Mouse (Mus musculus) liver, embryonic 14 days (tissue): ENCODE results near the gene Rxfp4. TPM values are rescaled to one million over a fixed set of nuclear protein-coding genes. Genes with fewer than 3 reads are reported as not detected.

ENCODE experiments used
- polyA plus RNA-seq: library from polyadenylated mRNA; depleted of rRNA; stranded (reverse); fragments of >200 nt; gene quantifications from 2 replicates; pipeline ENCODE4 v1.2.3, GENCODE M21; 2012; rRNA removed

Rxfp4 gene
- polyA plus RNA-seq: not detected in 2 replicates

GRCm38 (mm10) chr3:88652846-88653515 is at the start of gene Rxfp4:
Gene Rxfp4, minus strand, starts transcription at chr3:88653142.

GRCm38 (mm10) chr3:88684980-88685941 is 32.3 kb upstream of the Rxfp4 start, which contains the start of gene Khdc4:
Gene Khdc4, plus strand, starts transcription at chr3:88685803.

GRCm38 (mm10) chr3:88605666-88606065 is 47.3 kb downstream of the Rxfp4 start, which contains the start of gene Arhgef2:
Gene Arhgef2, plus strand, starts transcription at chr3:88605966.

Other genes starting within 250 kb of the Rxfp4 start
- 57.8 and 64.4 TPM in 2 replicates for gene Pmf1, start 242.8 kb downstream of the Rxfp4 start, polyA plus RNA-seq
- 7.5 and 8.9 TPM in 2 replicates for gene Slc25a44, start 228.0 kb downstream of the Rxfp4 start, polyA plus RNA-seq
- 11.0 and 13.4 TPM in 2 replicates for gene Sema4a, start 192.0 kb downstream of the Rxfp4 start, polyA plus RNA-seq
- gene Lmna, start 143.2 kb downstream of the Rxfp4 start, polyA plus RNA-seq: 62.2 and 64.1 TPM in 2 replicates
- 1.2 and 1.3 TPM in 2 replicates for gene Mex3a, start 120.7 kb downstream of the Rxfp4 start, polyA plus RNA-seq
- 0.12 and 0.32 TPM in 2 replicates for gene Rab25, start 104.8 kb downstream of the Rxfp4 start, polyA plus RNA-seq
- gene Lamtor2, start 100.1 kb downstream of the Rxfp4 start, polyA plus RNA-seq: 70.8 and 71.2 TPM in 2 replicates
- 21.4 and 23.9 TPM in 2 replicates for gene Ubqln4, start 99.4 kb downstream of the Rxfp4 start, polyA plus RNA-seq
- 151 and 178 TPM in 2 replicates for gene Ssr2, start 77.3 kb downstream of the Rxfp4 start, polyA plus RNA-seq
- 8.0 and 11.1 TPM in 2 replicates for gene Arhgef2, start 47.2 kb downstream of the Rxfp4 start, polyA plus RNA-seq
- gene Khdc4, start 32.7 kb upstream of the Rxfp4 start, polyA plus RNA-seq: 28.2 and 33.3 TPM in 2 replicates
- 20.2 and 22.1 TPM in 2 replicates for gene Rit1, start 63.7 kb upstream of the Rxfp4 start, polyA plus RNA-seq
- gene Syt11, start 122.0 kb upstream of the Rxfp4 start, polyA plus RNA-seq: 0.40 and 0.62 TPM in 2 replicates
- 6.3 and 7.3 TPM in 2 replicates for gene Gon4l, start 182.1 kb upstream of the Rxfp4 start, polyA plus RNA-seq